Mouse (Mus musculus): ENCODE data around the gene Gm11239.
"Not testable (repeated sequence)": the region's sequence is repeated elsewhere in the genome, so short reads cannot be mapped to it uniquely, and the experiment has no call there.

The Gm11239 gene

DNA sequence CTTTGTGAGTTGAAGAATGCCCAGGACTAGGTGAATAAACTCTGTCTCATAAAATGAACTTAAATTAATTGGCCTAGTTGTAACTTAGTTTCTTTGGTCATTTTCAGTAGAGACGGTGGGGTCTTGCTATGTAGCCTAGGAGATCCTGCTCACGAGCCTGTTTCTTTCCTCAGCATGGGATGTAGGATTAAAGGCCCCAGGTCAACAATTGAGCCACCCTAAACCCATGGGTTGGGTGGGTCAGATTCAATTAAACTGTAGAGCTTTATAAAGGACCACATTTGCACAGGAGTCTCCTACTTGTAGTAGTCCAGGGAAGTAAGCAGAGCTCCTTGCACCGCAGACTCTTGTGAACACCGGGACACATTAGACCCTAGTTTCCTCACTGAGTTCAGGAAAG is at the start of gene Gm11239:
Gene Gm11239 (plus strand): TSS at position 301 of the 400 bp plus-strand sequence.
- not testable (repeated sequence) for DNase-seq

DNA sequence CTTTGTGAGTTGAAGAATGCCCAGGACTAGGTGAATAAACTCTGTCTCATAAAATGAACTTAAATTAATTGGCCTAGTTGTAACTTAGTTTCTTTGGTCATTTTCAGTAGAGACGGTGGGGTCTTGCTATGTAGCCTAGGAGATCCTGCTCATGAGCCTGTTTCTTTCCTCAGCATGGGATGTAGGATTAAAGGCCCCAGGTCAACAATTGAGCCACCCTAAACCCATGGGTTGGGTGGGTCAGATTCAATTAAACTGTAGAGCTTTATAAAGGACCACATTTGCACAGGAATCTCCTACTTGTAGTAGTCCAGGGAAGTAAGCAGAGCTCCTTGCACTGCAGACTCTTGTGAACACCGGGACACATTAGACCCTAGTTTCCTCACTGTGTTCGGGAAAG is 45.5 kb upstream of the Gm11239 start, which contains the start of gene Gm11237:
Gene Gm11237 (plus strand): TSS at position 301 of the 400 bp plus-strand sequence.
- DNase-seq, result not testable (repeated sequence)

DNA sequence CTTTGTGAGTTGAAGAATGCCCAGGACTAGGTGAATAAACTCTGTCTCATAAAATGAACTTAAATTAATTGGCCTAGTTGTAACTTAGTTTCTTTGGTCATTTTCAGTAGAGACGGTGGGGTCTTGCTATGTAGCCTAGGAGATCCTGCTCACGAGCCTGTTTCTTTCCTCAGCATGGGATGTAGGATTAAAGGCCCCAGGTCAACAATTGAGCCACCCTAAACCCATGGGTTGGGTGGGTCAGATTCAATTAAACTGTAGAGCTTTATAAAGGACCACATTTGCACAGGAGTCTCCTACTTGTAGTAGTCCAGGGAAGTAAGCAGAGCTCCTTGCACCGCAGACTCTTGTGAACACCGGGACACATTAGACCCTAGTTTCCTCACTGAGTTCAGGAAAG is 30.3 kb upstream of the Gm11239 start, which contains the start of gene Gm11236:
Gene Gm11236 (plus strand): TSS at position 301 of the 400 bp plus-strand sequence.
- DNase-seq, result not testable (repeated sequence)

DNA sequence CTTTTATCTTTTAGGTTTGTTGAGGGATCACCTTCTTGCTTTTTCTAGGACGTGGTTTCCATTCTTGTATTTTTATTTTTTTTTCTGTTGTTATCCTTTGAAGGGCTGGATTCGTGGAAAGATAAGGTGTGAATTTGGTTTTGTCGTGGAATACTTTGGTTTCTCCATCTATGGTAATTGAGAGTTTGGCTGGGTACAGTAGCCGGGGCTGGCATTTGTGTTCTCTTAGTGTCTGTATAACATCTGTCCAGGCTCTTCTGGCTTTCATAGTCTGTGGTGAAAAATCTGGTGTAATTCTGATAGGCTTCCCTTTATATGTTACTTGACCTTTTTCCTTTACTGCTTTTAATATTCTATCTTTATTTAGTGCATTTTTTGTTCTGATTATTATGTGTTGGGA is 6.3 kb upstream of the Gm11239 start:
- not testable (repeated sequence) for DNase-seq

DNA sequence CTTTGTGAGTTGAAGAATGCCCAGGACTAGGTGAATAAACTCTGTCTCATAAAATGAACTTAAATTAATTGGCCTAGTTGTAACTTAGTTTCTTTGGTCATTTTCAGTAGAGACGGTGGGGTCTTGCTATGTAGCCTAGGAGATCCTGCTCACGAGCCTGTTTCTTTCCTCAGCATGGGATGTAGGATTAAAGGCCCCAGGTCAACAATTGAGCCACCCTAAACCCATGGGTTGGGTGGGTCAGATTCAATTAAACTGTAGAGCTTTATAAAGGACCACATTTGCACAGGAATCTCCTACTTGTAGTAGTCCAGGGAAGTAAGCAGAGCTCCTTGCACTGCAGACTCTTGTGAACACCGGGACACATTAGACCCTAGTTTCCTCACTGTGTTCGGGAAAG is 15.1 kb downstream of the Gm11239 start, which contains the start of gene Gm428:
Gene Gm428 (plus strand): TSS at position 301 of the 400 bp plus-strand sequence.
- not testable (repeated sequence) for DNase-seq

DNA sequence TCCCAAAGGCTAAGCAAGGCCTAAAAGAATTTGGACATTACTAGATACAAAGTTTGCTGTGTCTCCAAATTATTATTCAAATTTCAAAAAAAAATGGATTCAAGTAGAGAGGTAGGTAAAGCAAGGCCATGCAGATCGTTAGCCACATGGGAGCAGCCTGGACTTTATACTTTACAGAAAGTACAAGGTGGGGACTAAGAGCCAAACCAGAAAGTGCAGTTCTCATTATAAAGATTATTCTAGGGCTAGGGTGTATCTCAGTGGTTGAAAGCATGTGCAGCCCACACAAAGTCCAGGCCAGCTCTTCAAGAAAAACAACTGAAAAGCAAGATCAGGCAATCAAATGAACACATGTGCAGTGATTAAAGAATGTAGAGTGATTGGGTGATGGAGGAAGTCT is 50.6 kb downstream of the Gm11239 start:
- no peak for DNase-seq

DNA sequence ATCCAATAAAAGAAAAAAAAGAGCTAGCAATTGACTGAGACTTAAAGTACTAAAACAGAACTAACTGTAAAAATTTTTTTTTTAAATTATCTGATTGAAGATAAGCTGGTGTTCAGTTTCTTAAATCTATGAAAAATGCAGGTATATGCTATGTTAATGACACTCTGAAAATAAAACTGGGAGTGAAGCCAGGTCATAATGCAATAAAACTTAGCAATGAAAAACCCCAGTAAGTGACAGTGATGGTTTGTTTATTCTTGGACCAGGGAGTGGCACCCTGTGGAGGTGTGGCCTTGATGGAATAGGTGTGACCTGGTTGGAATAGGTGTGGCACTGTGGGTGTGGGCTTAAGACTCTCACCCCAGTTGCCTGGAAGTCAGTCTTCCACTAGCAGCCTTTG is 51.7 kb downstream of the Gm11239 start:
- DNase-seq, result no peak
